Mouse (Mus musculus) heart, postnatal 0 days (tissue): ENCODE results near the gene Asb11.
A peak's percentile ranks its signal among the peaks of the same experiment; 100 is the strongest.

Source experiments
- CTCF ChIP-seq: IDR thresholded peaks from 2 replicates; pipeline ENCODE4 v1.5.1; 2016; ENCODE audit warnings: antibody characterized with exemption, control low read depth, low read depth
- EP300 ChIP-seq: IDR thresholded peaks from 2 replicates; pipeline ENCODE4 v1.6.1; 2016; ENCODE audit warnings: antibody characterized with exemption, low read depth

DNA sequence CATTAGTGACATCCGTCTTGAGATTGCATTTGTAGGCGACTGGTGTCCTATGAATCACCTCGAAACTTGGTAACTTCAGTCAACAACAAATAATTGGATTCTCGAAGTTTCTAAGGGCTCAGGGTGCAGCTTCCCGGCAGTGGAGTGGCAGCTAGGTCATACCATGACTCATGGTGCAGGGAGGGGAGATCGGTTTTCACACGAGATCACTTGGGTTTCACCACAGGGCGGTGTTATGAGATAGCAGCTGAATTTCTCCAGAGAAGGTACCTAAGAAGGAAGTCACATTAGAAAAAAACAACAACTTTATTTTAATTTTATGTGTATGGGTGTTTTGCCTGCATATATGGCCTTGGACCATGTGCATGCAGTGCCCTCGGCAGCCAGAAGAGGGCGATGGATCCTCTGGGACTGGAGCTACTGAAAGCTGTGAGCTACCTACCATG lies 9.3 kb downstream of the Asb11 start:
- TF ChIP-seq CTCF (peak; percentile 23; the same call in 1 of the 2 replicates), EP300 (no peak)
